Mouse (Mus musculus): ENCODE data around the gene Golph3.

The Golph3 gene

DNA sequence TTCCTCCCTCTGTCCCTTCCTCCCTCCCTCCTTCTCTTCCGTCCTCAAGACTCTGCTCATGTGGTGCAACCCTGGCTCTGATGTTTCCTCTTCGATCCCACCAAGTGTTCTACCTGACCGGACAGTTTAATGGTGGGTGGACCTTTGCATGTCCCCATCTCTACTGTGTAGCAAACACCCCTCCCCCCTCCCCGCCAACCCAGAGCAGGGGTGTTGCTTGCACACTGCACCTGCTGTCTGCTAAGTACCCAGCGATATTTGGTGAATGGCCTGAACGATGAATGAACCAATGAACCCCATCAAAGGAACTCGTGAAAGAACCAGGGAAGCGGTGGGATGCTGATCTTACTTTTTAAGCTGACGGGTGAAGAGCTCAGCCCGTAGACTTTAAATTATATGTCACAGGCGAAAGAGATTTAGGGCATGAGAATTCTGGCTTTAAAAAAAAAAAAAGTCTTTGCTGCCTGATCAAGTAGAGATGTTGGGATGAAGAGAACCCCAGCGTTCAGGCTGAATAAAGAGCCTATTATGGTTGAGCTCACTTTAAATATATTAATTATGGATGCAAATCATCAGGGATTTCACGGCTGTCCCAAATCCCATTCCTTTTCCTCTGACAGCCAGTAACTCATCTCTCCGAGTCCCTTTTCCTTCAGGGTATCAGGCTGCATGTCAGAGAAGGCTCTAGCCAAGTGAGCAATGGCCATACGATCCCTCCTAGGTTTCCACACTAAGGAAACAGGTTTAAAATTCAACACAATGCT lies 67.7 kb downstream of the Golph3 start:
- DNase-seq, result no peak

DNA sequence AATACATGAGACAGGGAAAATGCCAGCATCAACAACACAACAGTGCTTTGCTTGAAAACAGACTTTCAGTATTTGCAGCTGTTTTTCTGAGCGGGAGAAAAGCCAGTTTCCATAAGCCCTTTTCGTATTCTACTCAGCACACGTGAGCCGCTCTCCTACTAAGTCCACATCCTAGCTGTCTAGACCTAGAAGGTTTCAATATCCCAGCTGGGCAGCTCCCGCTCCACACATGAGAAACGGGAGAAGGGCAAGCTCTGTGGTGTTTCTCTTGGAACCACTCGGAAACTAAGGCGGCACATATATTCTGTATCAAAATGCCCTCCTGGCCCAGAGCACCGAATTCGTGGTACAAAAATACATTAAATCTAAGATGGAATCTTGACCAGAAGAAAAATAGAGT lies 73.5 kb downstream of the Golph3 start:
- DNase-seq, result no peak

DNA sequence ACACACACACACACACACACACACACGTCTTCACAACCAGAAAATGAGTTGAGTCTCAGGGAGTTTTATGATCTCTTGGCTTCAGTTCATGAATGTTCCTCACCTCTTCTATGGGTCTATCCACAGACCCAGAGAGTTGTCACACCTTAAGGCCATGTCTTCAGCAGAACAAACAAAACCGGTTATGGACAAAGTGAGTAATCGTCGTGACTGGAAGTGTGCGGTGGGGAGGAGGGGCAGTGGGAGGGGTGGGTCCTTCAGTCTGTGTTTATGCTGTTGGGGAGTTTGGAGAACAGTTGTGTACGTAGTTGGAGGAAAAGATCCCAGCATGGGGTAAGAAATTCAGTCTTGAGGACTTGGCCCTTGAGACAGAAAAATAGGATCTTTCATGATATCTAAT lies 75.8 kb downstream of the Golph3 start:
- no peak for DNase-seq
